Mouse (Mus musculus): ENCODE measurements around the gene Gm20388. TPM values are rescaled to one million over a fixed set of nuclear protein-coding genes. Genes with fewer than 3 reads are reported as not detected.
A peak's percentile ranks its signal among the peaks of the same experiment; 100 is the strongest.

Gene Gm20388
- polyA plus RNA-seq, 1 experiment from 2014 or later: not detected

- no peaks in the 10 kb centered on the region for H3K27me3 ChIP-seq (ENCODE audit: control insufficient read depth, insufficient read depth, low read length)
- peak; percentile 60 for ATAC-seq (ENCODE audit: low FRiP score)
- H3K9ac ChIP-seq (ENCODE audit: low read length): peak overlapping the region; percentile 31
- peaks cover 26% of the 10 kb centered on the region for H3K4me1 ChIP-seq (ENCODE audit: control insufficient read depth, insufficient read depth, low read length)
- H3K4me2 ChIP-seq: peak overlapping the region; percentile 3; the same call in 1 of the 2 replicates
- peak; percentile 89 for DNase-seq (ENCODE audit: low spot score, missing footprints)
- no peaks in the 10 kb centered on the region for H3K36me3 ChIP-seq (ENCODE audit: control insufficient read depth, insufficient read depth, low read length)
- H3K27ac ChIP-seq (ENCODE audit: low read depth, low read length): peak overlapping the region; percentile 75
- no peak overlapping the region for H3K4me3 ChIP-seq (ENCODE audit: low read depth, low read length)
- WGBS: 41% methylated on average over 17 of the region's 17 CpGs
- no peaks in the 10 kb centered on the region for H3K9me3 ChIP-seq (ENCODE audit: control insufficient read depth, low read length)
Observed at GRCm38 (mm10) chr8:120184850-120185792, 274.5 kb downstream of the Gm20388 start.

- Histone ChIP-seq H3K9ac (ENCODE audit: low read length) (no peak overlapping the region), H3K36me3 (ENCODE audit: control insufficient read depth, insufficient read depth, low read length) (no peaks in the 10 kb centered on the region), H3K4me2 (no peak overlapping the region), H3K4me1 (ENCODE audit: control insufficient read depth, insufficient read depth, low read length) (peaks cover 25% of the 10 kb centered on the region), H3K9me3 (ENCODE audit: control insufficient read depth, low read length) (no peaks in the 10 kb centered on the region), H3K4me3 (ENCODE audit: low read depth, low read length) (no peak overlapping the region), H3K27me3 (ENCODE audit: control insufficient read depth, insufficient read depth, low read length) (no peaks in the 10 kb centered on the region), H3K27ac (ENCODE audit: low read depth, low read length) (no peak overlapping the region)
- DNase-seq (ENCODE audit: low spot score, missing footprints) (no peak), ATAC-seq (ENCODE audit: low FRiP score) (no peak)
- 72% methylated on average over 8 of the region's 8 CpGs for WGBS
Observed at GRCm38 (mm10) chr8:120186454-120186853, 275.8 kb downstream of the Gm20388 start.

GRCm38 (mm10) chr8:120188510-120188909 lies 277.9 kb downstream of the Gm20388 start:
- whole genome bisulfite sequencing: 82% methylated on average over 6 of the region's 6 CpGs
- H3K27ac ChIP-seq (ENCODE audit: low read depth, low read length): no peak overlapping the region

GRCm38 (mm10) chr8:120189440-120189839 lies 278.8 kb downstream of the Gm20388 start:
- WGBS: 84% methylated on average over 6 of the region's 6 CpGs
- H3K27ac ChIP-seq (ENCODE audit: low read depth, low read length): no peak overlapping the region
- no peaks in the 10 kb centered on the region; the same call in 1 of the 2 replicates for H3K9me3 ChIP-seq (ENCODE audit: control insufficient read depth, low read length)
- H3K4me1 ChIP-seq (ENCODE audit: control insufficient read depth, insufficient read depth, low read length): peaks cover 20% of the 10 kb centered on the region
- H3K36me3 ChIP-seq (ENCODE audit: control insufficient read depth, insufficient read depth, low read length): no peaks in the 10 kb centered on the region
- ATAC-seq (ENCODE audit: low FRiP score) (no peak), DNase-seq (ENCODE audit: low spot score, missing footprints) (no peak)
- no peak overlapping the region for H3K4me2 ChIP-seq
- H3K4me3 ChIP-seq (ENCODE audit: low read depth, low read length): no peak overlapping the region
- H3K9ac ChIP-seq (ENCODE audit: low read length): no peak overlapping the region
- no peaks in the 10 kb centered on the region for H3K27me3 ChIP-seq (ENCODE audit: control insufficient read depth, insufficient read depth, low read length)

More at GRCm38 (mm10) chr8:120188510-120188909, 277.9 kb downstream of the Gm20388 start:
- DNase-seq (ENCODE audit: low spot score, missing footprints) (no peak), ATAC-seq (ENCODE audit: low FRiP score) (no peak)
- no peaks in the 10 kb centered on the region for H3K36me3 ChIP-seq (ENCODE audit: control insufficient read depth, insufficient read depth, low read length)
- H3K4me3 ChIP-seq (ENCODE audit: low read depth, low read length): no peak overlapping the region
- H3K9ac ChIP-seq (ENCODE audit: low read length): no peak overlapping the region
- no peaks in the 10 kb centered on the region; the same call in 1 of the 2 replicates for H3K9me3 ChIP-seq (ENCODE audit: control insufficient read depth, low read length)
- H3K4me2 ChIP-seq: no peak overlapping the region
- peaks cover 25% of the 10 kb centered on the region for H3K4me1 ChIP-seq (ENCODE audit: control insufficient read depth, insufficient read depth, low read length)
- no peaks in the 10 kb centered on the region for H3K27me3 ChIP-seq (ENCODE audit: control insufficient read depth, insufficient read depth, low read length)

- Histone ChIP-seq H3K4me3 (ENCODE audit: low read depth, low read length) (no peak overlapping the region), H3K9me3 (ENCODE audit: control insufficient read depth, low read length) (no peaks in the 10 kb centered on the region; the same call in 1 of the 2 replicates), H3K4me2 (no peak overlapping the region), H3K27me3 (ENCODE audit: control insufficient read depth, insufficient read depth, low read length) (no peaks in the 10 kb centered on the region), H3K36me3 (ENCODE audit: control insufficient read depth, insufficient read depth, low read length) (no peaks in the 10 kb centered on the region), H3K9ac (ENCODE audit: low read length) (no peak overlapping the region), H3K4me1 (ENCODE audit: control insufficient read depth, insufficient read depth, low read length) (peaks cover 15% of the 10 kb centered on the region), H3K27ac (ENCODE audit: low read depth, low read length) (no peak overlapping the region)
- 82% methylated on average over 17 of the region's 17 CpGs for WGBS
- no peak for DNase-seq (ENCODE audit: low spot score, missing footprints)
- no peak for ATAC-seq (ENCODE audit: low FRiP score)
Observed at GRCm38 (mm10) chr8:120190107-120190809, 279.6 kb downstream of the Gm20388 start.

- Histone ChIP-seq H3K4me3 (ENCODE audit: low read depth, low read length) (no peak overlapping the region), H3K9ac (ENCODE audit: low read length) (peak overlapping the region; percentile 14; the same call in 1 of the 2 replicates)
- 49% methylated on average over 20 of the region's 20 CpGs for WGBS
Observed at GRCm38 (mm10) chr8:120190810-120191413, 280.3 kb downstream of the Gm20388 start.

GRCm38 (mm10) chr8:120191633-120192032 lies 281.0 kb downstream of the Gm20388 start:
- no peak overlapping the region for H3K27ac ChIP-seq (ENCODE audit: low read depth, low read length)
- 79% methylated on average over 5 of the region's 5 CpGs for WGBS
- H3K4me2 ChIP-seq: no peak overlapping the region

More at GRCm38 (mm10) chr8:120190810-120191413, 280.3 kb downstream of the Gm20388 start:
- no peaks in the 10 kb centered on the region; the same call in 1 of the 2 replicates for H3K9me3 ChIP-seq (ENCODE audit: control insufficient read depth, low read length)
- H3K4me2 ChIP-seq: peak overlapping the region; percentile 14; the same call in 1 of the 2 replicates
- peaks cover 9% of the 10 kb centered on the region for H3K4me1 ChIP-seq (ENCODE audit: control insufficient read depth, insufficient read depth, low read length)
- no peaks in the 10 kb centered on the region for H3K36me3 ChIP-seq (ENCODE audit: control insufficient read depth, insufficient read depth, low read length)
- peak; percentile 74 for ATAC-seq (ENCODE audit: low FRiP score)
- H3K27ac ChIP-seq (ENCODE audit: low read depth, low read length): peak overlapping the region; percentile 5; the same call in 1 of the 2 replicates
- DNase-seq (ENCODE audit: low spot score, missing footprints): no peak
- H3K27me3 ChIP-seq (ENCODE audit: control insufficient read depth, insufficient read depth, low read length): no peaks in the 10 kb centered on the region

GRCm38 (mm10) chr8:120192118-120192517 lies 281.5 kb downstream of the Gm20388 start:
- 94% methylated on average over 5 of the region's 5 CpGs for WGBS
- H3K9me3 ChIP-seq (ENCODE audit: control insufficient read depth, low read length): no peaks in the 10 kb centered on the region; the same call in 1 of the 2 replicates
- H3K27ac ChIP-seq (ENCODE audit: low read depth, low read length): no peak overlapping the region
- H3K36me3 ChIP-seq (ENCODE audit: control insufficient read depth, insufficient read depth, low read length): no peaks in the 10 kb centered on the region
- ATAC-seq (ENCODE audit: low FRiP score) (no peak), DNase-seq (ENCODE audit: low spot score, missing footprints) (no peak)
- H3K27me3 ChIP-seq (ENCODE audit: control insufficient read depth, insufficient read depth, low read length): no peaks in the 10 kb centered on the region
- no peak overlapping the region for H3K4me3 ChIP-seq (ENCODE audit: low read depth, low read length)
- H3K4me2 ChIP-seq: no peak overlapping the region
- H3K4me1 ChIP-seq (ENCODE audit: control insufficient read depth, insufficient read depth, low read length): peaks cover 3% of the 10 kb centered on the region; the same call in 1 of the 2 replicates
- H3K9ac ChIP-seq (ENCODE audit: low read length): no peak overlapping the region

More at GRCm38 (mm10) chr8:120191633-120192032, 281.0 kb downstream of the Gm20388 start:
- Histone ChIP-seq H3K9me3 (ENCODE audit: control insufficient read depth, low read length) (no peaks in the 10 kb centered on the region; the same call in 1 of the 2 replicates), H3K9ac (ENCODE audit: low read length) (no peak overlapping the region; the same call in 1 of the 2 replicates), H3K36me3 (ENCODE audit: control insufficient read depth, insufficient read depth, low read length) (no peaks in the 10 kb centered on the region), H3K27me3 (ENCODE audit: control insufficient read depth, insufficient read depth, low read length) (no peaks in the 10 kb centered on the region), H3K4me1 (ENCODE audit: control insufficient read depth, insufficient read depth, low read length) (peaks cover 3% of the 10 kb centered on the region), H3K4me3 (ENCODE audit: low read depth, low read length) (no peak overlapping the region)
- DNase-seq (ENCODE audit: low spot score, missing footprints) (no peak), ATAC-seq (ENCODE audit: low FRiP score) (no peak)

All from midbrain, embryonic 11.5 days (tissue).